Mouse (Mus musculus) v-Abl transformed pro-B cells (cell line): ENCODE measurements around the gene Spry1.

Experiments
- in situ Hi-C, 2 experiments: fragments of 400-800 bp; cut with MboI; formaldehyde crosslinking; loops; one replicate each; pipeline ENCODE4 v1.15.1; 2025; ENCODE audit not compliant: unreplicated experiment in 2 of 2

The Spry1 gene

GRCm38 (mm10) chr3:37640162-37640721 is 495 bp downstream of the Spry1 start:
- in situ Hi-C loops: loop anchor here in 1 of 2 experiments (10.0 kb wide), 2 partner anchors 115 to 475 kb away; no protein-coding TSS in a partner anchor

- in situ Hi-C loops: loop anchor here in 1 of 2 experiments (10.0 kb wide), 2 partner anchors 114 to 474 kb away; no protein-coding TSS in a partner anchor
Observed at GRCm38 (mm10) chr3:37640810-37641209, 1.1 kb downstream of the Spry1 start.

- in situ Hi-C loops: loop anchor here in 1 of 2 experiments (10.0 kb wide), 2 partner anchors 113 to 473 kb away; no protein-coding TSS in a partner anchor
Observed at GRCm38 (mm10) chr3:37641796-37642680, 2.3 kb downstream of the Spry1 start.

GRCm38 (mm10) chr3:37642681-37643214 is 3.0 kb downstream of the Spry1 start:
- in situ Hi-C loops: loop anchor here in 1 of 2 experiments (10.0 kb wide), 2 partner anchors 112 to 472 kb away; no protein-coding TSS in a partner anchor

GRCm38 (mm10) chr3:37643411-37643810 is 3.7 kb downstream of the Spry1 start:
- in situ Hi-C loops: loop anchor here in 1 of 2 experiments (10.0 kb wide), 2 partner anchors 111 to 471 kb away; no protein-coding TSS in a partner anchor

- in situ Hi-C loops: loop anchor here in 1 of 2 experiments (10.0 kb wide), 2 partner anchors 111 to 471 kb away; no protein-coding TSS in a partner anchor
Observed at GRCm38 (mm10) chr3:37643903-37644302, 4.2 kb downstream of the Spry1 start.

- in situ Hi-C loops: loop anchor here in 1 of 2 experiments (10.0 kb wide), 2 partner anchors 110 to 470 kb away; no protein-coding TSS in a partner anchor
Observed at GRCm38 (mm10) chr3:37645061-37645460, 5.3 kb downstream of the Spry1 start.

GRCm38 (mm10) chr3:37646221-37646620 is 6.5 kb downstream of the Spry1 start:
- in situ Hi-C loops: loop anchor here in 1 of 2 experiments (10.0 kb wide), 2 partner anchors 109 to 469 kb away; no protein-coding TSS in a partner anchor

GRCm38 (mm10) chr3:37647225-37647624 is 7.5 kb downstream of the Spry1 start:
- in situ Hi-C loops: loop anchor here in 1 of 2 experiments (10.0 kb wide), 2 partner anchors 108 to 468 kb away; no protein-coding TSS in a partner anchor

- in situ Hi-C loops: loop anchor here in 1 of 2 experiments (10.0 kb wide), 2 partner anchors 107 to 467 kb away; no protein-coding TSS in a partner anchor
Observed at GRCm38 (mm10) chr3:37648244-37648643, 8.5 kb downstream of the Spry1 start.

GRCm38 (mm10) chr3:37649281-37649680 is 9.5 kb downstream of the Spry1 start:
- in situ Hi-C loops: loop anchor here in 1 of 2 experiments (10.0 kb wide), 2 partner anchors 106 to 466 kb away; no protein-coding TSS in a partner anchor

- in situ Hi-C loops: loop anchor here in 1 of 2 experiments (5.0 kb wide), 2 partner anchors 105 to 155 kb away; no protein-coding TSS in a partner anchor
Observed at GRCm38 (mm10) chr3:37652537-37652936, 12.8 kb downstream of the Spry1 start.

- in situ Hi-C loops: loop anchor here in 1 of 2 experiments (5.0 kb wide), 2 partner anchors 103 to 153 kb away; no protein-coding TSS in a partner anchor
Observed at GRCm38 (mm10) chr3:37653935-37654729, 14.4 kb downstream of the Spry1 start.

GRCm38 (mm10) chr3:37654787-37655186 is 15.0 kb downstream of the Spry1 start:
- in situ Hi-C loops: loop anchor here in 1 of 2 experiments (5.0 kb wide), 2 partner anchors 103 to 153 kb away; no protein-coding TSS in a partner anchor

- in situ Hi-C loops: no loop called here
Observed at GRCm38 (mm10) chr3:37655933-37656633, 16.3 kb downstream of the Spry1 start.

GRCm38 (mm10) chr3:37657009-37657408 is 17.3 kb downstream of the Spry1 start:
- in situ Hi-C loops: no loop called here

- in situ Hi-C loops: no loop called here
Observed at GRCm38 (mm10) chr3:37658155-37658554, 18.4 kb downstream of the Spry1 start.

GRCm38 (mm10) chr3:37659621-37660020 is 19.9 kb downstream of the Spry1 start:
- in situ Hi-C loops: no loop called here
